Mouse (Mus musculus): ENCODE measurements at regions not wholly inside any gene's neighbourhood (a gene's known extent, or its start where the extent isn't known, plus 50 kb on each side); places are given as distances from the start of the nearest gene placed in this dataset.

DNA sequence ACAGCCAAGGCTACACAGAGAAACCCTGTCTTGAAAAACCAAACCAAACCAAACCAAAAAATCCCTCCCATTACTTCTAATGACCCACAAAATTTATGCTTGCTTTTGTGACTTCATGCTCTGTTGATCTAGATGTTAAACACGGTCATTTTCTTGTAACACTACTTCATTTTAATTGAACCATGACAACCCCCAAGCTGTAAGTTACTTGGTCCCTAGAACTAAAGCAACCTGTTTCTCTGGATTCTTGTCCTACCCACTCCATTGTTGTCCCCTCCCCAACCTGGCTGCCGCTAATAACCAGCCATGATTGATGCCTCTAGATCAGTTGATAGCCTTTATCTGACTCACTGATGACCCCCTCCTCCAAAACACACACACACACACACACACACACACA is 63.0 kb upstream of the Tmem45b start:
- TF ChIP-seq POLR2A (IDR thresholded peaks at IDR 0.05; ENCODE audit: insufficient read depth, low read length) (no peak), EP300 (IDR thresholded peaks at IDR 0.05; ENCODE audit: insufficient read depth, low read depth, low read length) (no peak)

All from ES-Bruce4 (cell line).